Mouse (Mus musculus) CH12.LX (cell line): ENCODE data around the gene Shld1. TPM values are rescaled to one million over a fixed set of nuclear protein-coding genes. Genes with fewer than 3 reads are reported as not detected.

Experiments
- DNase-seq: peaks from one replicate; pipeline ENCODE4 v3.0.0-alpha.2; 2013; ENCODE audit errors: extremely low read depth
- H3K27ac ChIP-seq: 2 replicates; pipeline ENCODE4 v1.5.1; 2012; ENCODE audit warnings: low read depth, mild to moderate bottlenecking, control low read depth, moderate library complexity; ENCODE audit not compliant: insufficient read depth
- H3K27me3 ChIP-seq: replicated peaks from 2 replicates; pipeline ENCODE3; 2012; ENCODE audit warnings: inconsistent platforms
- H3K36me3 ChIP-seq, 2 experiments: replicated peaks in 1 of 2; 2 replicates each; pipeline versions ENCODE3 to v1.6.1; 2012; ENCODE audit warnings: inconsistent platforms in 1 of 2, low read length in 1 of 2, mild to moderate bottlenecking in 1 of 2, mixed read lengths in 1 of 2, moderate library complexity in 1 of 2; ENCODE audit not compliant: control insufficient read depth in 1 of 2, insufficient read depth in 1 of 2
- H3K4me1 ChIP-seq, 2 experiments: 2 replicates each; pipeline ENCODE4 v1.6.1; 2012; ENCODE audit warnings: inconsistent platforms in 1 of 2, moderate library complexity in 1 of 2; ENCODE audit not compliant: insufficient read depth in 2 of 2, control insufficient read depth in 1 of 2
- H3K4me2 ChIP-seq: 2 replicates; pipeline ENCODE4 v1.6.1; 2012; ENCODE audit warnings: low read depth, mild to moderate bottlenecking, control low read depth; ENCODE audit not compliant: poor library complexity, insufficient read depth, severe bottlenecking
- H3K4me3 ChIP-seq, 3 experiments: fragments of 150-350 bp in 1 of 3; sonication (generic) in 1 of 3; replicated peaks in 1 of 3; 2 replicates each; pipeline versions ENCODE3 to v1.5.1; 2011 to 2012; ENCODE audit warnings: low read depth in 2 of 3, low read length in 2 of 3, mild to moderate bottlenecking in 2 of 3, moderate library complexity in 2 of 3, control low read depth in 1 of 3, improper control_type of control experiment in 1 of 3, inconsistent platforms in 1 of 3, mixed read lengths in 1 of 3; ENCODE audit not compliant: poor library complexity in 1 of 3
- H3K79me2 ChIP-seq: replicated peaks from 2 replicates; pipeline ENCODE4 v1.6.1; 2012; ENCODE audit warnings: mild to moderate bottlenecking, moderate library complexity; ENCODE audit not compliant: control insufficient read depth, poor library complexity, insufficient read depth, severe bottlenecking; ENCODE audit errors: extremely low read depth
- H3K9ac ChIP-seq: 2 replicates; pipeline ENCODE4 v1.6.1; 2012; ENCODE audit warnings: low read depth, mild to moderate bottlenecking, control low read depth, moderate library complexity; ENCODE audit not compliant: insufficient read depth
- H3K9me3 ChIP-seq: replicated peaks from 2 replicates; pipeline ENCODE3; 2012; ENCODE audit warnings: low read length, inconsistent platforms, mixed read lengths
- BHLHE40 ChIP-seq: IDR thresholded peaks from 2 replicates; pipeline ENCODE4 v1.6.1; 2011; ENCODE audit warnings: mild to moderate bottlenecking, low read depth, low read length, improper control_type of control experiment
- CHD1 ChIP-seq: IDR thresholded peaks from 2 replicates; pipeline ENCODE4 v1.6.1; 2012; ENCODE audit warnings: low read depth, low read length, improper control_type of control experiment, inconsistent platforms
- CHD2 ChIP-seq: IDR thresholded peaks from 2 replicates; pipeline ENCODE4 v1.6.1; 2011; ENCODE audit warnings: low read length, improper control_type of control experiment
- GABPA ChIP-seq: IDR thresholded peaks from 2 replicates; pipeline ENCODE4 v1.6.1; 2012; ENCODE audit warnings: low read depth, low read length, improper control_type of control experiment, inconsistent platforms; ENCODE audit not compliant: insufficient replicate concordance
- HCFC1 ChIP-seq: IDR thresholded peaks from 2 replicates; pipeline ENCODE4 v1.6.1; 2012; ENCODE audit warnings: low read depth, mild to moderate bottlenecking, inconsistent platforms, low read length, improper control_type of control experiment
- IRF4 ChIP-seq: IDR thresholded peaks from 2 replicates; pipeline ENCODE4 v1.6.1; 2014; ENCODE audit warnings: low read depth, mild to moderate bottlenecking, inconsistent platforms, low read length, improper control_type of control experiment
- JUN ChIP-seq: IDR thresholded peaks from 2 replicates; pipeline ENCODE4 v1.6.1; 2011; ENCODE audit warnings: low read depth, mild to moderate bottlenecking, low read length, improper control_type of control experiment, moderate library complexity; ENCODE audit not compliant: insufficient read depth
- JUND ChIP-seq: conservative IDR thresholded peaks from 2 replicates; pipeline ENCODE4 v1.6.1; 2011; ENCODE audit warnings: low read depth, low read length, improper control_type of control experiment
- MAX ChIP-seq: IDR thresholded peaks from 2 replicates; pipeline ENCODE4 v1.6.1; 2011; ENCODE audit warnings: low read length, improper control_type of control experiment
- MEF2A ChIP-seq: IDR thresholded peaks from 2 replicates; pipeline ENCODE4 v1.6.1; 2014; ENCODE audit warnings: low read depth, mild to moderate bottlenecking, inconsistent platforms, low read length, improper control_type of control experiment, borderline replicate concordance
- MXI1 ChIP-seq: IDR thresholded peaks from 2 replicates; pipeline ENCODE4 v1.6.1; 2011; ENCODE audit warnings: mild to moderate bottlenecking, low read depth, low read length, improper control_type of control experiment
- MYC ChIP-seq: IDR thresholded peaks from 2 replicates; pipeline ENCODE4 v1.6.1; 2011; ENCODE audit warnings: low read depth, mild to moderate bottlenecking, improper control_type of control experiment, low read length
- NELFE ChIP-seq: IDR thresholded peaks from 2 replicates; pipeline ENCODE4 v1.6.1; 2011; ENCODE audit warnings: low read depth, low read length, improper control_type of control experiment
- NRF1 ChIP-seq: IDR thresholded peaks from 2 replicates; pipeline ENCODE4 v1.6.1; 2014; ENCODE audit warnings: low read depth, mild to moderate bottlenecking, inconsistent platforms, low read length, improper control_type of control experiment, moderate library complexity
- POLR2A ChIP-seq: IDR thresholded peaks from 2 replicates; pipeline ENCODE4 v1.6.1; 2011; ENCODE audit warnings: low read depth, mild to moderate bottlenecking, improper control_type of control experiment, low read length
- POLR2AphosphoS2 ChIP-seq: IDR thresholded peaks from 2 replicates; pipeline ENCODE4 v1.6.1; 2011; ENCODE audit warnings: low read depth, low read length, improper control_type of control experiment
- RAD21 ChIP-seq: IDR thresholded peaks from 2 replicates; pipeline ENCODE4 v1.6.1; 2011; ENCODE audit warnings: low read depth, mild to moderate bottlenecking, low read length, improper control_type of control experiment, moderate library complexity
- SIN3A ChIP-seq: IDR thresholded peaks from 2 replicates; pipeline ENCODE4 v1.6.1; 2012; ENCODE audit warnings: low read length, improper control_type of control experiment, inconsistent platforms
- TBP ChIP-seq: conservative IDR thresholded peaks from 2 replicates; pipeline ENCODE4 v1.6.1; 2011; ENCODE audit warnings: low read depth, low read length, improper control_type of control experiment
- UBTF ChIP-seq: IDR thresholded peaks from 2 replicates; pipeline ENCODE4 v1.6.1; 2012; ENCODE audit warnings: low read depth, mild to moderate bottlenecking, inconsistent platforms, low read length, improper control_type of control experiment, moderate library complexity
- USF2 ChIP-seq: conservative IDR thresholded peaks from 2 replicates; pipeline ENCODE4 v1.6.1; 2011; ENCODE audit warnings: low read depth, low read length, improper control_type of control experiment
- ZMIZ1 ChIP-seq: IDR thresholded peaks from 2 replicates; pipeline ENCODE4 v1.6.1; 2012; ENCODE audit warnings: low read depth, mild to moderate bottlenecking, inconsistent platforms, low read length, improper control_type of control experiment
- ZNF384 ChIP-seq: IDR thresholded peaks from 2 replicates; pipeline ENCODE4 v1.6.1; 2012; ENCODE audit warnings: low read depth, low read length, improper control_type of control experiment, inconsistent platforms
- dilution Hi-C: fragments of 300-500 bp; cut with MboI; formaldehyde crosslinking; loops from 2 replicates; pipeline ENCODE4 v1.14.3; 2020; ENCODE audit warnings: low sequenced_read_pairs; ENCODE audit not compliant: extremely low pct_unique_long_range_greater_than_20kb, extremely low pct_ligation_motif_present
- in situ Hi-C: fragments of 300-500 bp; cut with MboI; formaldehyde crosslinking; loops from 3 replicates; pipeline ENCODE4 v1.14.3; 2019; ENCODE audit warnings: low sequenced_read_pairs, low pct_ligation_motif_present, low pct_unique_long_range_greater_than_20kb, mixed read lengths
- polyA plus RNA-seq: library from polyadenylated mRNA; unstranded; fragments of >175 nt; gene quantifications from 2 replicates; pipeline ENCODE4 v1.2.1, GENCODE M21; 2012; ENCODE audit warnings: low read depth; ENCODE audit not compliant: insufficient read length
- total RNA-seq, 2 experiments: library from RNA; depleted of rRNA; stranded (reverse); fragments of 300-350 nt in 1 of 2; fragments of >200 nt in 1 of 2; gene quantifications; 2 replicates each; pipeline ENCODE4 v1.2.3; 2012 to 2014

The Shld1 gene
- total and polyA plus RNA-seq, 3 experiments: 5.7 to 12.6 (median 9.3) TPM

DNA sequence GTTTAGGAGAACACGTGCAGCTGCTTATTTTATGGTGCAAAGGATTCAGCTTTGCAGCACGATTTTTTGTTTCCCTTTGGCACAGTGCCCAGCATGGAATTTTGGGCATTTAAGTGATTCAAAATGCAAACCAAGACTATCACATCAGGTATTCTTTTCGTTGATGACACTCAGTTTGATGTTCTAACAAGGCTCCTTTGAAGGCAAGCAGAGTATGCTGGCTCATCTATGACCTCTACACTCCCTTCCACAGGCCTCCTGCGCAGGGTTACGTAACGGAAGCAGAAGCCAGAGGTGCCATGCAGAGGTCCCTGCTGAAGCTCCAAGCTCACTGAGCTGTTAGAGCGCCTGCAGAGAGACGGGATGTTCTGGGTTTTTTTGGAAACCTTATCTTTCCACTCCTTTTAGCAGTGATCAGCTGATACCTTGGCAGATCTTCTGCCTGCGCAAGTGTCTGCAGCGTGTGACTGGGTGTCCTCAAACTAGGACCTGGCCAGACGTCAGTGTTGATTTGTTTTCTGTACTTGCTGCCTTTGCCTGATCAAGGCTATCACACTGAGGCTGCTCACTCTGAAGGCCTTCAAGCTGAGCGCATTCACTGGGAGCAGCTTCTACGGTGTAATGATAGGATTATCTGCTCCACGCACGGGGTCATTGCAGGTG is 3.0 kb downstream of the Shld1 start:
- H3K27ac ChIP-seq: peak overlapping the region; percentile 94
- H3K79me2 ChIP-seq: no peaks in the 10 kb centered on the region
- H3K9me3 ChIP-seq: no peaks in the 10 kb centered on the region
- no peak for TF ChIP-seq ZMIZ1
- no peak for TF ChIP-seq UBTF
- no peak for TF ChIP-seq JUN
- TF ChIP-seq MYC: no peak
- no peak for TF ChIP-seq CHD1
- TF ChIP-seq NELFE: no peak
- TF ChIP-seq NRF1: no peak
- TF ChIP-seq MEF2A: no peak
- TF ChIP-seq JUND: no peak
- TF ChIP-seq USF2: no peak
- no peak for TF ChIP-seq ZNF384
- no peak for TF ChIP-seq MAX
- TF ChIP-seq GABPA: no peak
- TF ChIP-seq IRF4: no peak
- no peak for TF ChIP-seq CHD2
- peaks cover 2 to 10% of the 10 kb centered on the region in 2 experiments for H3K36me3 ChIP-seq
- dilution Hi-C loops (no loop called here), in situ Hi-C loops (no loop called here)
- H3K4me1 ChIP-seq: peaks cover 10 to 41% of the 10 kb centered on the region in 2 experiments
- H3K4me2 ChIP-seq: peak overlapping the region; percentile 95; the same call in 1 of the 2 replicates
- no peak for DNase-seq
- H3K27me3 ChIP-seq: no peaks in the 10 kb centered on the region
- peak overlapping the region; percentile 47 for H3K9ac ChIP-seq
- no peak overlapping the region for H3K4me3 ChIP-seq

DNA sequence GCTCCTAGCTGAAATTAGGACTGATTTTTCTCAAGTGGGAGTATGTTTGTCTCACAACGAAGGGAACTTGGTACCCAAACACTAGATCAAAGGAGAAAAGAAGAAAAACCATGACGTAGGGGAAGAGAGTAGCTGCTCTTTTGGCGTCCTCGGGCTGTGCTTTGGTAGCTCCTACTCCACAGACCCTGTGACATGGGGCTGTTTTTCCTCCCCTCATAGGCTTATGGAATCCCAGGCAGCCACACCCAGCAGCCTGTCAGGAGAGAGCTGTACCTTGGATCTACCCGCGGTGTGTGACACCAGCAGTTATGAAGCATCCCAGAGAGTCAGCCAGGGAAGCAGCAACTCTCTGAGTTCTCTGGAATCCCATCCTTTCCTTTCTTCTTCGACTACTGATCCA is 5.0 kb downstream of the Shld1 start:
- Histone ChIP-seq H3K27ac (no peak overlapping the region), H3K4me1 (peaks cover 6 to 30% of the 10 kb centered on the region in 2 experiments)
- dilution Hi-C loops: no loop called here

More for the DNA sequence above, 5.0 kb downstream of the Shld1 start:
- H3K4me2 ChIP-seq: no peak overlapping the region
- no peak overlapping the region for H3K9ac ChIP-seq
- no peaks in the 10 kb centered on the region for H3K9me3 ChIP-seq
- in situ Hi-C loops: no loop called here
- H3K27me3 ChIP-seq: no peaks in the 10 kb centered on the region
- H3K36me3 ChIP-seq: peaks cover 2 to 21% of the 10 kb centered on the region in 2 experiments
- no peaks in the 10 kb centered on the region for H3K79me2 ChIP-seq
- TF ChIP-seq CHD1 (no peak), MEF2A (no peak), POLR2A (no peak), HCFC1 (no peak), MAX (no peak), CHD2 (no peak), NELFE (no peak), POLR2AphosphoS2 (no peak), UBTF (no peak), TBP (no peak), MXI1 (no peak), RAD21 (no peak), GABPA (no peak), SIN3A (no peak), BHLHE40 (no peak)
- no peak for DNase-seq
- no peak overlapping the region for H3K4me3 ChIP-seq
